Mouse (Mus musculus) heart, adult 9 months (tissue): ENCODE data around the gene Egln3.
A peak's percentile ranks its signal among the peaks of the same experiment; 100 is the strongest.

Source experiments
- DNase-seq, 2 experiments: peaks; one replicate each; pipeline ENCODE4 v3.0.0; 2022; ENCODE audit warnings: low spot score in 2 of 2

Egln3 gene

GRCm38 (mm10) chr12:54203656-54204045 is at the start of gene Egln3:
Gene Egln3, minus strand, starts transcription at chr12:54203860.
- peak; percentile 88 to 92 for DNase-seq

- no peak for DNase-seq
These were observed 49.8 kb upstream of the Egln3 start for GRCm38 (mm10) chr12:54253449-54253848.

GRCm38 (mm10) chr12:54251942-54252400 is 48.3 kb upstream of the Egln3 start:
- DNase-seq: peak in 1 of 2 experiments; percentile 11

GRCm38 (mm10) chr12:54247835-54248234 is 44.2 kb upstream of the Egln3 start:
- no peak for DNase-seq

- DNase-seq: no peak
These were observed 39.5 kb upstream of the Egln3 start for GRCm38 (mm10) chr12:54243158-54243557.

- no peak for DNase-seq
These were observed 38.3 kb upstream of the Egln3 start for GRCm38 (mm10) chr12:54241976-54242375.

- DNase-seq: no peak
These were observed 30.1 kb upstream of the Egln3 start for GRCm38 (mm10) chr12:54233794-54234193.

GRCm38 (mm10) chr12:54232996-54233603 is 29.4 kb upstream of the Egln3 start:
- no peak for DNase-seq

GRCm38 (mm10) chr12:54232456-54232855 is 28.8 kb upstream of the Egln3 start:
- no peak for DNase-seq

- DNase-seq: no peak
These were observed 23.9 kb upstream of the Egln3 start for GRCm38 (mm10) chr12:54227551-54227950.

GRCm38 (mm10) chr12:54226341-54226740 is 22.7 kb upstream of the Egln3 start:
- DNase-seq: no peak

GRCm38 (mm10) chr12:54225610-54226009 is 21.9 kb upstream of the Egln3 start:
- DNase-seq: no peak

- no peak for DNase-seq
These were observed 21.4 kb upstream of the Egln3 start for GRCm38 (mm10) chr12:54225090-54225489.

- DNase-seq: no peak
These were observed 18.5 kb upstream of the Egln3 start for GRCm38 (mm10) chr12:54222036-54222760.

- no peak for DNase-seq
These were observed 13.0 kb upstream of the Egln3 start for GRCm38 (mm10) chr12:54216673-54217072.

- no peak for DNase-seq
These were observed 10.8 kb upstream of the Egln3 start for GRCm38 (mm10) chr12:54214426-54214825.

GRCm38 (mm10) chr12:54213871-54214270 is 10.2 kb upstream of the Egln3 start:
- DNase-seq: no peak

GRCm38 (mm10) chr12:54213230-54213629 is 9.6 kb upstream of the Egln3 start:
- DNase-seq: no peak

GRCm38 (mm10) chr12:54209182-54209563 is 5.5 kb upstream of the Egln3 start:
- DNase-seq: no peak

GRCm38 (mm10) chr12:54208433-54209181 is 4.9 kb upstream of the Egln3 start:
- DNase-seq: no peak

- no peak for DNase-seq
These were observed 2.1 kb upstream of the Egln3 start for GRCm38 (mm10) chr12:54205731-54206130.

- peak; percentile 29 to 52 for DNase-seq
These were observed 1.5 kb upstream of the Egln3 start for GRCm38 (mm10) chr12:54205195-54205594.
